Mouse (Mus musculus): ENCODE measurements at regions not wholly inside any gene's neighbourhood (a gene's known extent, or its start where the extent isn't known, plus 50 kb on each side); places are given as distances from the start of the nearest gene placed in this dataset.

DNA sequence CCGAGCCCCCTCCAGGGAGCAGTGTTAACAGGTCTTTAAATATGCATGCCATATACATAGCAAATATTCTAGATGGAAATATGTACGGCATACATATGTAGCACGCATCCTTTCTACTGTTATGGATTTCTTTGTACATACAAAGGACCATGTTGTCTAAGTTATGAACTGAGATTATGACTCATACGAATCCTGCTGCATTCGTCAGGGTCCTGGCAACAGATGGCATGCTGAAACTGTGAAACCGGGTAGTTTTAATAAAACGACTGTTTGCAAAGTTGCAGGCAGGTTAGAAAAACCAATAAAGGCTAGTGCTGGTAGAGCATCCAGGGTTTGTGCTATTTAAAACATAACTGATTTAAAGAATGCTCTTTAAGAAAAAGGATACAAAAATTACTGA, 88.8 kb upstream of the Tlk1 start:
- TF ChIP-seq CTCF (IDR thresholded peaks at IDR 0.05; ENCODE audit: insufficient read depth, low read depth, low read length): no peak
- no peak for TF ChIP-seq POLR2A (IDR thresholded peaks at IDR 0.05; ENCODE audit: insufficient read depth, low read depth, low read length)
- Histone ChIP-seq H3K27ac (ENCODE audit: insufficient read depth, low read depth, low read length) (no peak overlapping the region), H3K4me1 (ENCODE audit: control insufficient read depth, insufficient read depth, low read length) (no peaks in the 10 kb centered on the region), H3K4me3 (ENCODE audit: insufficient read depth, low read depth, low read length) (no peak overlapping the region)
- 72% methylated on average over 7 of the region's 7 CpGs for WGBS

DNA sequence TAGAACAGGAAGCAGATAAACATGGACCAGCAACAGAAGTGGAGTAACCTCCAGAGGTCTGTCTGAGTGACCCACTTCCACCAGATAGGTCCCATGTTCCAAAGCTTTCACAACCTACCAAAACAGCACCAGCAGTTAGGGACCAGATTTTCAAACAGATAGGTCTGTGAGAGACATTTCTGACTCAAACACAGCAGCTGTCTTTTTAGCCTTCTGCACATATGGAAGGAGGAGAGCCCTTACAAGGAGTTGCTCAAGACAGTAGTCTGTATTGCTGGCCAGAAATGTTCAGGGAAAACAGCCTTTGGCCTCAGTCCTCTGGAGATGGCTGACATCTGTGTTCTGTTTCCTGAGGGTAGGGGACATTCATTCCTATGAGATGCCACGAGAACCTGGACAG, 83.9 kb upstream of the Tlk1 start:
- H3K4me1 ChIP-seq (ENCODE audit: control insufficient read depth, insufficient read depth, low read length): peaks cover 3% of the 10 kb centered on the region; the same call in 1 of the 2 replicates
- no peak overlapping the region for H3K4me3 ChIP-seq (ENCODE audit: insufficient read depth, low read depth, low read length)
- no peak overlapping the region for H3K27ac ChIP-seq (ENCODE audit: insufficient read depth, low read depth, low read length)
- TF ChIP-seq POLR2A (IDR thresholded peaks at IDR 0.05; ENCODE audit: insufficient read depth, low read depth, low read length) (no peak), CTCF (IDR thresholded peaks at IDR 0.05; ENCODE audit: insufficient read depth, low read depth, low read length) (no peak)
- 86% methylated on average over 1 of the region's 1 CpGs for WGBS

DNA sequence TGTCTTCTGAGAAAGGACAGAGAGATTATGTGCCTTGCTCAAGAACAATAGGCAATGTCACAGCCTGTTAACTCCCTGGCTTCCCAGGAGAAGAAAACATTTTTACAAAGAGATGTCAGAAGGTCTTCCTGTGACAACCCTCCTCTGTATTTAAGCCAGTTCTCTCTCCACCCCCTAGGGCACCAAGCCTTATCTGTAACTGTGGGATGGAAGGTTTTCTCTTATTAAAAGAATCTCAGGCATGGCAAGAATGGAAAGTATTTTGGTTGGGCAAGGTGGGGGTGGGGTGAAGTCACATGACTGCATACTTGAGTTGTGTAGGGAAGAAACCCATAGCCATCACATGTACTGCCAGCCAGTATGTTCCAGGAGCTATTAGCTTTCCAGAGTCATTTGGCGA, 83.1 kb upstream of the Tlk1 start:
- no peak for TF ChIP-seq CTCF (IDR thresholded peaks at IDR 0.05; ENCODE audit: insufficient read depth, low read depth, low read length)
- no peak for TF ChIP-seq POLR2A (IDR thresholded peaks at IDR 0.05; ENCODE audit: insufficient read depth, low read depth, low read length)
- Histone ChIP-seq H3K27ac (ENCODE audit: insufficient read depth, low read depth, low read length) (peak overlapping the region; percentile 20; the same call in 1 of the 2 replicates), H3K4me1 (ENCODE audit: control insufficient read depth, insufficient read depth, low read length) (peaks cover 5% of the 10 kb centered on the region; the same call in 1 of the 2 replicates), H3K4me3 (ENCODE audit: insufficient read depth, low read depth, low read length) (no peak overlapping the region)
- WGBS: 68% methylated on average over 1 of the region's 1 CpGs

DNA sequence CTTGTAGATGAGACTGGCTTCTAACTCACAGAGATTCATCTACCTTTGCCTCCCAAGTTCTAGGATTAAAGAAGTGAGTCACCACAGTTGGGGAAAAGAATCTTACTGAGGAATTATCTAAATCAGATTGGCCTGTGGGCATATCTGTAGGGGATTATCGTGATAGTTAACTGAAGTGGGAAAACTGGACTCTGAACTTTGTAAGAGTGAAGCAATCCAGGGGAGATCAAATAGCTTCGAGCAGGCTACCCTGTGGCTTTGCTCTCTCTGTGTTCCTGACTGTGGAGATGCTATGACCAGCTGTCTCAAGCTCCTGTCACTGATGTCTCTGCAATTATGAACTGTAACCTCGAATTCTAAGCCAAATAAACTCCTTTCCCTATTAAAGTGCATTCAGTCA, 80.7 kb upstream of the Tlk1 start:
- no peak overlapping the region for H3K27ac ChIP-seq (ENCODE audit: insufficient read depth, low read depth, low read length)
- WGBS: 77% methylated on average over 3 of the region's 3 CpGs
- TF ChIP-seq POLR2A (IDR thresholded peaks at IDR 0.05; ENCODE audit: insufficient read depth, low read depth, low read length) (no peak), CTCF (IDR thresholded peaks at IDR 0.05; ENCODE audit: insufficient read depth, low read depth, low read length) (no peak)
- H3K4me3 ChIP-seq (ENCODE audit: insufficient read depth, low read depth, low read length): no peak overlapping the region
- H3K4me1 ChIP-seq (ENCODE audit: control insufficient read depth, insufficient read depth, low read length): peaks cover 5% of the 10 kb centered on the region; the same call in 1 of the 2 replicates

DNA sequence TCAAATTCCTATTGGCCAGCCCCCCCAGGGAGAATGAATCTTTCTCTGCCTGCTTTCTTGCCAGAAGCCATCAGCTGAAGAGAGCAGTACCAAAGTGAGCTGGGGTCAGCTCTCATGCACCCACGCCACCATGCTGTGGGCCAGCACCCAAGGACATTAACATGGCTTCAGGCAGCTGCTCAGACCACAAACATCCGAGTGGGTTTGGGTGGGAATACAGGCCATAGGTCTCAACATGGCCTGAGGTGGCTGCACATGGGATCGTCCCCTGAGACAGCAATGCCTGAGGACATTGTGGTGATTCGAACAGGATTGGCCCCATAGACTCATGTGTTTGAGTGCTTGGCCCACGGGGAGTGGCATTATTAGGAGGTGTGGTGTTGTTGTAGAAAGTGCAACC, 78.9 kb upstream of the Tlk1 start:
- H3K4me3 ChIP-seq (ENCODE audit: insufficient read depth, low read depth, low read length): no peak overlapping the region
- no peak for TF ChIP-seq POLR2A (IDR thresholded peaks at IDR 0.05; ENCODE audit: insufficient read depth, low read depth, low read length)
- no peak for TF ChIP-seq CTCF (IDR thresholded peaks at IDR 0.05; ENCODE audit: insufficient read depth, low read depth, low read length)
- WGBS: 94% methylated on average over 5 of the region's 5 CpGs

DNA sequence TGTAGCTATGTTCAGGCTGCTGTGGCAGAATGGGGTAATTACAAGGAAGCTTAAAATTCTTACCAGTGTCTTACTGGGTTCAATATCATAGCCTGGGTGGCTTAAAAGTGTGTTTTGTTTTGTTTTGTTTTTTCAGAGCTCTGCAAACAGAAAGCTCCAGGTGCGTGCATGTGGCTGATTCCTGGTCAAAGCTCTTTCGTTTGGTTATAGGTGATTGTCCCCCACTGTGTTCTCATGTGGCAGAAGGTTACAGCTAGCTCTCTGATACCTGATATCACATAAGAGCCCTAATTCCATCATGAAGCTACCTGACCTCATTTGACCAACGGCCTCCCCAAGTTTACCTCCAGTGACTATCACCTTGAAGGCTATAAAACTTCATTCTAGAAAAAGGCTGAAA, 76.7 kb upstream of the Tlk1 start:
- WGBS: 88% methylated on average over 3 of the region's 3 CpGs
- Histone ChIP-seq H3K4me1 (ENCODE audit: control insufficient read depth, insufficient read depth, low read length) (peaks cover 5% of the 10 kb centered on the region; the same call in 1 of the 2 replicates), H3K4me3 (ENCODE audit: insufficient read depth, low read depth, low read length) (no peak overlapping the region), H3K27ac (ENCODE audit: insufficient read depth, low read depth, low read length) (no peak overlapping the region)
- TF ChIP-seq CTCF (IDR thresholded peaks at IDR 0.05; ENCODE audit: insufficient read depth, low read depth, low read length) (no peak), POLR2A (IDR thresholded peaks at IDR 0.05; ENCODE audit: insufficient read depth, low read depth, low read length) (no peak)

More for the DNA sequence above, 78.9 kb upstream of the Tlk1 start:
- H3K4me1 ChIP-seq (ENCODE audit: control insufficient read depth, insufficient read depth, low read length): peaks cover 5% of the 10 kb centered on the region; the same call in 1 of the 2 replicates
- no peak overlapping the region for H3K27ac ChIP-seq (ENCODE audit: insufficient read depth, low read depth, low read length)

DNA sequence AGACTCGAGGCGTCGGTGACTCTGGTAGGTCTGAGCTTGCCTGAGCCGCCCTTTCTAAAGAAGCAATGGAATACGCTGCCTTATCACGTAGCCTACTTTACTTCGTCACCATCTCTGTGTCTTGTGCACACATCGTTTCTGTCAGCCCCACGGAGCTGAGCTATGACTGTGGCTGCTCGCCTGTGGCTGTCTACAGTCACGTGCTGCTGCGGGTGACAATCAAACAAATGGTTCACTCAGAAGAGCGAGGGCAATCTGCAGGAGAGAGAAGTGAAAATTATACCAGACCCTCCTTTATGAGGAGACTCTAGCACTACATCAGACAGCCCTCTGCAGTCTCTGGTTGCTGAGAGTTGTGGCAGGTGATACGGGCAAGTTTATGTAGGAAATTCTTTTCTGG, 76.0 kb upstream of the Tlk1 start:
- 76% methylated on average over 14 of the region's 14 CpGs for WGBS
- Histone ChIP-seq H3K4me3 (ENCODE audit: insufficient read depth, low read depth, low read length) (no peak overlapping the region), H3K27ac (ENCODE audit: insufficient read depth, low read depth, low read length) (no peak overlapping the region)

DNA sequence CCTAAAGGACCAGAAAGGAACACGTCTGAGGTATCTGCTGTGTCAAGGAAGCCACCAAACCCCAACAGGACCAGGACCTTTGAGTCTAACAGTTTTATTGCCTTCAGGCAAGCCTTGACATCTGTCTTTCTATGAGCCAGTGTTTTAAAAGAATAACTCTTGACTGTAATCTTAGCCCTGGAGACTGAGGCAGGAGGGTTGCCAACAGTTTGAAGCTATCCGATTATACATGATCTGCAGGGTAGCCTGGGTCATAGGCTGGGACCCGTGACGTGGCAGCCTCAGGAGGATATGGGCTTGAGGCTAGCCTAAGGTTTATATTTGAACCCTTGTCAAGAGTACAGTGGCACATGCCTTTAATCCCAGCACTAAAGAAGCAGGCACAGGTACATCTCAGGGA, 73.5 kb upstream of the Tlk1 start:
- H3K4me1 ChIP-seq (ENCODE audit: control insufficient read depth, insufficient read depth, low read length): peaks cover 2% of the 10 kb centered on the region; the same call in 1 of the 2 replicates
- TF ChIP-seq CTCF (IDR thresholded peaks at IDR 0.05; ENCODE audit: insufficient read depth, low read depth, low read length): no peak
- TF ChIP-seq POLR2A (IDR thresholded peaks at IDR 0.05; ENCODE audit: insufficient read depth, low read depth, low read length): no peak
- no peak overlapping the region for H3K4me3 ChIP-seq (ENCODE audit: insufficient read depth, low read depth, low read length)
- 98% methylated on average over 4 of the region's 4 CpGs for WGBS
- H3K27ac ChIP-seq (ENCODE audit: insufficient read depth, low read depth, low read length): no peak overlapping the region

More for the DNA sequence above, 76.0 kb upstream of the Tlk1 start:
- peaks cover 5% of the 10 kb centered on the region; the same call in 1 of the 2 replicates for H3K4me1 ChIP-seq (ENCODE audit: control insufficient read depth, insufficient read depth, low read length)
- no peak for TF ChIP-seq POLR2A (IDR thresholded peaks at IDR 0.05; ENCODE audit: insufficient read depth, low read depth, low read length)
- TF ChIP-seq CTCF (IDR thresholded peaks at IDR 0.05; ENCODE audit: insufficient read depth, low read depth, low read length): no peak

DNA sequence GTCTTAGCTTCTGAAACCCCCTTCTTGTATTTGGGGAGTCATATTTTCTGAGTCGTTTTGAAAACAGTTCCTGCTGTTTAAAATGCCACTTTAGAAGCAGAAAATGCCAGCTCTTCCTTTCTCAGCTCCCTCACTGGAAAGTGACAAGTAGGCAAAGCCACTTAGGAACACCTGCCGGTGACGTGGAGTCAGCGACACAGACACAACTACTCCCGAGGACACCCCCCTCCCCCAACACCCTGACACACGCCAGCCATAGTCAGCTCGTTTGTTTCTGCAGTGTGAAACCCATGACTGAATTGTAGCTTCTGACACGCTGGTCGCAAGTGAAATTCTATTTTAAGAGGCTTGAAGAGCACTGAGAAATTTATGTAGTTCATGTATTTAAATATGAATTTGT, 72.9 kb upstream of the Tlk1 start:
- 66% methylated on average over 9 of the region's 9 CpGs for WGBS
- no peak for TF ChIP-seq POLR2A (IDR thresholded peaks at IDR 0.05; ENCODE audit: insufficient read depth, low read depth, low read length)
- no peak for TF ChIP-seq CTCF (IDR thresholded peaks at IDR 0.05; ENCODE audit: insufficient read depth, low read depth, low read length)
- Histone ChIP-seq H3K4me3 (ENCODE audit: insufficient read depth, low read depth, low read length) (no peak overlapping the region), H3K4me1 (ENCODE audit: control insufficient read depth, insufficient read depth, low read length) (peaks cover 2% of the 10 kb centered on the region; the same call in 1 of the 2 replicates), H3K27ac (ENCODE audit: insufficient read depth, low read depth, low read length) (no peak overlapping the region)

DNA sequence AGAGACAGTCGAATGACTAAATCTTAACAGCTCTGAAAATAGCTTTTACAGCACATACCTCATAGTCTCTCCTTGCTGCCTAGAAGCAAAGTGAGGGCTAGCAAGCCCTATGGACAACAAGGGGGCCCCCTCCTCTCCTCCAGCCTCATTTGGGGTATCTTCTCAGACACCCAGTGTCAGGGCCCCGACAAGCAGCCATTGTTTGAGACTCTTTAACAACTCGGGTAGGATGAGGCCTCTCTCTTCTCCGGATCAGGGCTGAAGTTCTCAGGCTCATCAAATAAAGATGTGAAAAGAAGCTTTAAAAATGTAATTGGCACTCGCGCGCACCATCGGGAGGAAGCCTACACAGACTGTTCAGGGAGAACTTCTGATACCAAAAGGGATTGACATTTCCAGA, 71.8 kb upstream of the Tlk1 start:
- Histone ChIP-seq H3K27ac (ENCODE audit: insufficient read depth, low read depth, low read length) (no peak overlapping the region), H3K4me3 (ENCODE audit: insufficient read depth, low read depth, low read length) (no peak overlapping the region), H3K4me1 (ENCODE audit: control insufficient read depth, insufficient read depth, low read length) (peaks cover 2% of the 10 kb centered on the region; the same call in 1 of the 2 replicates)
- TF ChIP-seq CTCF (IDR thresholded peaks at IDR 0.05; ENCODE audit: insufficient read depth, low read depth, low read length): no peak
- TF ChIP-seq POLR2A (IDR thresholded peaks at IDR 0.05; ENCODE audit: insufficient read depth, low read depth, low read length): no peak
- 78% methylated on average over 8 of the region's 8 CpGs for WGBS

Data from olfactory bulb, adult 2 months (tissue).